Mouse (Mus musculus) adrenal gland, adult 8-10 months (tissue): ENCODE data around the gene Fth1. TPM values are rescaled to one million over a fixed set of nuclear protein-coding genes. Genes with fewer than 3 reads are reported as not detected.

Experiments used
- DNase-seq: peaks from one replicate; pipeline ENCODE4 v3.0.0; 2022
- total RNA-seq, 4 experiments: library from RNA; stranded (reverse); gene quantifications; 2 replicates each; pipeline ENCODE4 v1.2.4; 2022

Gene Fth1
- total RNA-seq, 4 experiments from 2014 or later = 2,860 to 3,469 (median 3,019) TPM

- no peak for DNase-seq
These were observed 42.3 kb downstream of the Fth1 start for GRCm38 (mm10) chr19:10022414-10023303.

GRCm38 (mm10) chr19:10023304-10023758 is 42.9 kb downstream of the Fth1 start:
- DNase-seq = no peak

GRCm38 (mm10) chr19:10025169-10025875 is 44.9 kb downstream of the Fth1 start:
- peak; percentile 87 for DNase-seq

GRCm38 (mm10) chr19:10029746-10030145 is 49.3 kb downstream of the Fth1 start:
- no peak for DNase-seq

- DNase-seq = no peak
These were observed 53.0 kb downstream of the Fth1 start for GRCm38 (mm10) chr19:10033211-10033973.

- no peak for DNase-seq
These were observed 54.0 kb downstream of the Fth1 start for GRCm38 (mm10) chr19:10034356-10034755.

Other genes with a start within 250 kb of the Fth1 start
- not detected for gene Scgb2a2, start 133.0 kb upstream of the Fth1 start, total RNA-seq
- gene Incenp, start 81.0 kb upstream of the Fth1 start, total RNA-seq = 10 to 100 TPM; 13.3 to 19.8 (median 18.5) TPM
- 1 to 10 TPM in 1 of 4 experiments, under 1 TPM in 3; 0.15 to 1.0 (median 0.44) TPM for gene Best1, start 21.0 kb downstream of the Fth1 start, total RNA-seq
- 10 to 100 TPM in 2 of 4 experiments, 1 to 10 TPM in 2; 6.5 to 13.3 (median 9.5) TPM for gene Rab3il1, start 21.1 kb downstream of the Fth1 start, total RNA-seq
- gene Fads3, start 61.0 kb downstream of the Fth1 start, total RNA-seq = 10 to 100 TPM in 3 of 4 experiments, 1 to 10 TPM in 1; 9.9 to 55.1 (median 22.0) TPM
- 1,000 to 10,000 TPM; 1,620 to 2,476 (median 1,986) TPM for gene Fads2, start 121.1 kb downstream of the Fth1 start, total RNA-seq
- gene Fads1, start 202.3 kb downstream of the Fth1 start, total RNA-seq = 1,000 to 10,000 TPM in 2 of 4 experiments, 100 to 1,000 TPM in 2; 923 to 1,535 (median 1,260) TPM
- 100 to 1,000 TPM; 131 to 198 (median 144) TPM for gene Tmem258, start 223.4 kb downstream of the Fth1 start, total RNA-seq
- gene Fen1, start 223.6 kb downstream of the Fth1 start, total RNA-seq = 10 to 100 TPM; 10.8 to 19.1 (median 14.1) TPM